Mouse (Mus musculus): Measurements from ENCODE around the gene Ascc1. TPM values are rescaled to one million over a fixed set of nuclear protein-coding genes. Genes with fewer than 3 reads are reported as not detected.

Gene Ascc1
- polyA plus RNA-seq, 1 experiment, result 25.4 TPM

DNA sequence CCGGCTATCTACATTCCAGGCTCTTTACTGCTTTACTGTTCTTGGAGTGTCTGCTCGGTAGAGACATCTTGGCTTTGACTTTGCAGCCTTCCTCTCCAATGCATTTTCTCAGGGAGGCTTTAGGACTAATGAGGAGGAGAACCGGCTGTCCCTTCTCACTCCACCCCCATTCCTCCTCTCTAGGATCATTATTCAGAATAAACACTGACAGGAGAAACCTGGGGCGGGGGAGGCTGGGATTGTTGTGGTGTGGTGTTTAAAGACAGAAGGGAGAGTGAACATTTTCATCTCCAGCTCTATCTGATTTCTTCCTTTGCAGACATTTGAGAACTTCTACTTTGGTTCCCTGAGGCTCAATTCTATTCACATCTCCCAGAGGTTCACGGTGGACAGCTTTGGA is 95.2 kb downstream of the Ascc1 start:
- peaks cover 6% of the 10 kb centered on the region for H3K4me1 ChIP-seq (ENCODE audit: control insufficient read depth, insufficient read depth, low read length)
- H3K27ac ChIP-seq (ENCODE audit: insufficient read depth, low read length), result no peak overlapping the region
- WGBS, result 89% methylated on average over 5 of the region's 5 CpGs
- DNase-seq, result no peak
- H3K27me3 ChIP-seq (ENCODE audit: control insufficient read depth, insufficient read depth, low read length), result no peaks in the 10 kb centered on the region
- TF ChIP-seq POLR2A (IDR thresholded peaks at IDR 0.05; ENCODE audit: borderline replicate concordance, insufficient read depth, low read length) (no peak), CTCF (IDR thresholded peaks at IDR 0.05; ENCODE audit: borderline replicate concordance, insufficient read depth, low read depth, low read length) (no peak)
- H3K4me3 ChIP-seq (replicated peaks; ENCODE audit: insufficient read depth, low read depth, low read length), result no peak overlapping the region

DNA sequence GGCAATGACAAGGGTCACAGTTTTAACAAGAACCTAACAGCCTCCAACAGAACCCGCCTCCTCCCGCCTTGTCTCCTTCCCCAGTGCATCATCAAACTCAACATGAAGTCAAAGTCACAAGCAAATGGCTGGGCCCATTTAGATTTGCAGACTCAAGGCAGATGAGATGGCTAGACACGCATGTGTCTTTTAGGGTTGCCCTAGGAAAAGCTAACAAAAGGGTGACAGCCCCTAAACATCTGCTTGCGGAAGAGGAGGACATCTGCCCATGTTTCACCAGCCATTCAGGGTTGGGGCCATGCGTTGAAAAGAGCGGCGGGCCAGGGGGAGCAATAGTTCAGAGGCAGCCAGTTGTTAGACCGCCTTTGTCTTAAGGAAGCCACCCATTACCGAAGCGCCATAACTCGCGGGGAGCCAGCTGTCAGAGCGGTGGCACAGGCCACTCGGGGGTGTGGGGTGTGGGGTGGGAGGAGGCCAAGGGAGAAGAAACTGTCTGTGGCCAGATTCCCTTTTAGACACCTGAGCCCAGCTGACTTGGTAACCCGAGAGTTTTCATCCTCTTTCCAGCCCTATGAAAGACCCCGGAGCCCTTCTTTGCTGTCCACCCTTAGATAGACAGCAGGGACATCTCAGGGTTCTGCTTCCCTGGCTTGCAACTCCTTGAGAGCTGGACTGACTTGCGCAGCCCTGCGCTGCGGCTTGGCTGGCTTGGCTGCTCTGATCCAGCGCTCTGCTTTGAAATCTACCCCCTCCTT is 103.0 kb downstream of the Ascc1 start:
- DNase-seq, result no peak
- H3K27ac ChIP-seq (ENCODE audit: insufficient read depth, low read length), result peak overlapping the region; percentile 96
- H3K4me3 ChIP-seq (replicated peaks; ENCODE audit: insufficient read depth, low read depth, low read length), result peak overlapping the region; percentile 99
- H3K4me1 ChIP-seq (ENCODE audit: control insufficient read depth, insufficient read depth, low read length), result peaks cover 9% of the 10 kb centered on the region
- WGBS, result 25% methylated on average over 20 of the region's 20 CpGs
- no peaks in the 10 kb centered on the region for H3K27me3 ChIP-seq (ENCODE audit: control insufficient read depth, insufficient read depth, low read length)
- no peak for TF ChIP-seq CTCF (IDR thresholded peaks at IDR 0.05; ENCODE audit: borderline replicate concordance, insufficient read depth, low read depth, low read length)
- no peak for TF ChIP-seq POLR2A (IDR thresholded peaks at IDR 0.05; ENCODE audit: borderline replicate concordance, insufficient read depth, low read length)

DNA sequence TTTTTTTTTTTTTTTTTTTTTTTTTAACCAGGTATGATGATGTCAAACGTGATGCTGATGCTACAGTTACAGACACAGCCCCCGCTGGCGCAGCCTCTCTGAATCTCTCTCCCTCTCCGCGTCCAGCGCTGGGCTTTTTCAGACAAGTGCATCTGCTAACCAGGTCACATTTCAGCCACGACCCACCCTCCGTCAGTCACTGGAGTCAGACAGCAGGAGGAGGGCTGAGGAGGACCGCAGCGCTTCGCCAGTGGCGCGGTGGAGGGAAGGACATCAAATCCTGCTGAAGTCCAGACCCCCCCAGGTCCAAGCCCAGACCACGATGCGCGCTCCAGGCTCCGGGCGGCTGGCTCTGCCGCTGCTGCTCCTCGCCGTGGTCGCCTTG is 103.5 kb downstream of the Ascc1 start, which contains the start of gene Spock2:
Spock2 (plus strand) TSS at position 74 of the 385 bp plus-strand sequence.
- under 1% methylated on average over 22 of the region's 22 CpGs for WGBS
- peak within 1 kb of the TSS; percentile 99 for H3K4me3 ChIP-seq (replicated peaks; ENCODE audit: insufficient read depth, low read depth, low read length)
- peak; percentile 83 to 86 for DNase-seq
- peaks cover 15% of the 10 kb centered on the region for H3K4me1 ChIP-seq (ENCODE audit: control insufficient read depth, insufficient read depth, low read length)
- no peak for TF ChIP-seq CTCF (IDR thresholded peaks at IDR 0.05; ENCODE audit: borderline replicate concordance, insufficient read depth, low read depth, low read length)
- peak; percentile 80 for TF ChIP-seq POLR2A (IDR thresholded peaks at IDR 0.05; ENCODE audit: borderline replicate concordance, insufficient read depth, low read length)
- peak within 1 kb of the TSS; percentile 96 for H3K27ac ChIP-seq (ENCODE audit: insufficient read depth, low read length)
- H3K27me3 ChIP-seq (ENCODE audit: control insufficient read depth, insufficient read depth, low read length), result no peaks in the 10 kb centered on the region

DNA sequence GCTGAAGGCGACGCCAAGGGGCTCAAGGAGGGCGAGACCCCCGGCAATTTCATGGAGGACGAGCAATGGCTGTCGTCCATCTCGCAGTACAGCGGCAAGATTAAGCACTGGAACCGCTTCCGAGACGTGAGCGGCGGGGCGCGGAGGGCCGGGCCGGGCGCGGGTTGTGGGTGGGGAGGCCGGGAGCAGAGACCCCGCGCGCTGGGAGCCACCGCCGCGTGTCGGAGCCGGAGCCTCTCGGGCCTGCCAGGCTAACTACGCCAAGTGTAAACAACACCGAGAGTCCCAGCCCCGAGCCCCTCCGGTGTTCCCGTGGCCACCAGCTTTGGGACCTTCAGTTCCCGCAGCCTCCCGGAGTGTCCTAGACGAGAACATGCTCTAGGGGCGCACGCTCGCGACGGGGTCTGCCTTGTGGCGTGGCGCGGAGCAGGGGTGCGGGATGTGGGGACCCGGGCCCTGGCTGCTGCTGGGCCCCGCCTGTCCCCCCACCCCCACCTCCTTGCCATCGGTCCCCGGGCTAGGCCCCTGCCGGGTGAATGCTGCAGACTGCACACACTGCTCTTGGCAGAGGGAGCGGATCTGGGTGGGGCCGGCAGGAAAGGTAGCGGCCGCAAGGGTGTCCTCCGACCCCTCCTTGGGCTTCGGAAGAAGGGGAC is 104.1 kb downstream of the Ascc1 start:
- peaks cover 20% of the 10 kb centered on the region for H3K4me1 ChIP-seq (ENCODE audit: control insufficient read depth, insufficient read depth, low read length)

DNA sequence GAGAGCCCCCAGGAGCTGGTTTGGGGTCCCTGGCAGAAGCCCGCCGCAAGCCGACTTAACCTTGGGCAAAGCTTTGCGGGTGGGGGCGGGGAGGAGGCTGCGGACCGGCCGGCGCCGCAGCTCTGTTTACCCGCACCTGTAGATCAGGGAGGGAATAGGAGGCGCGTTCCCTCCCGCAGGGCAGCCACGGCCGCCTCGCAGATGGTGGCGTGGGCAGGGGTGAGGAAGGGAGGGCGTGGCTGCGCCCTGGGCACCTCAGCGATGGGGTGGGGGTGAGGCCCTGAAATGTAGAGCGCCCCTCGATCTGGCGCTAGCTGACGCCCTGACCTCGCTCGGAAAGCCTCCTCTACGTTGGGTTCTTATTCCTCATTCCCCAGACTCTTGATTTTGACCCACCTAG is 104.8 kb downstream of the Ascc1 start:
- DNase-seq, result peak; percentile 81 to 84

More for the DNA sequence above, 104.1 kb downstream of the Ascc1 start:
- TF ChIP-seq POLR2A (IDR thresholded peaks at IDR 0.05; ENCODE audit: borderline replicate concordance, insufficient read depth, low read length) (no peak), CTCF (IDR thresholded peaks at IDR 0.05; ENCODE audit: borderline replicate concordance, insufficient read depth, low read depth, low read length) (no peak; the same call in 1 of the 2 replicates)
- no peaks in the 10 kb centered on the region for H3K27me3 ChIP-seq (ENCODE audit: control insufficient read depth, insufficient read depth, low read length)
- H3K27ac ChIP-seq (ENCODE audit: insufficient read depth, low read length), result peak overlapping the region; percentile 96
- DNase-seq, result peak; percentile 68 to 78
- H3K4me3 ChIP-seq (replicated peaks; ENCODE audit: insufficient read depth, low read depth, low read length), result peak overlapping the region; percentile 99
- WGBS, result under 1% methylated on average over 57 of the region's 57 CpGs

DNA sequence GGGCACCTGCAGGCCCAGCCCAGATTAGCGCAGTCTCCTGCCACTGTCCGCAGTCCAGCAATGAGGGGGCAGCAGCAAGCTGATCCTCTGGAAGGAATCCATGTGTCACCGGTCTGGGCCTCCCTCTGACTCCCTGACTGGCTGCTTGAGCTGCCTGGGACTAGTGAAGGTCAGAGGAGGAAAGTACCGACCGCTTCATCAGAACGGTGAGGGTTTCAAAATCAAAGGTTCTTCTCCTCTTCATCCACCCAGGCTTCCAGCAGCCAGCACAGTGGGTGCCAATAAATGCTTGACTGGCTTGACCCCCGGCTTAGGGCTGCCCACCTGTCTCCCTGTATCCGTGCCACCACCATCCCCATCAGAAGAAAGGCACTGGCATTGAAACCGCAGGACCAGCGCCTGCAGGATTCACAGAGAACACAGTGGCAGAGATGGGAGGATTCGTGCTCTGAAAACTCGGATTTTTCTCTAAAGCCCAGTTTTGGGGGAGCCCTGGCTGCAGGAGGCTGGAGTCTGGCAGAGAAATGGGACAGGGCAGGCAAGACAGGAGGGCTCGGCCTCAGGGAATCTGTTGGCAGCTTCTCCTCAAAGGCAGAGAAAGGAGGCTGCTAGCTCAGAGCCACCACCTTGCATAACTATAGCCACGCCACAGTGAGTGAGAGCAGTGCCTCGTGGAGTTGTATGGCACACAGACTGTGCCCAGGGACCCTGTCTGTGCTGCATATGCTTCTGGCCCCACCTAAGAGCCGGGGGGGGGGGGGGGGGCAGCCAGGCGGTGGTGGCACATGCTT is 105.9 kb downstream of the Ascc1 start:
- DNase-seq, result peak; percentile 82
- Histone ChIP-seq H3K4me1 (ENCODE audit: control insufficient read depth, insufficient read depth, low read length) (peaks cover 32% of the 10 kb centered on the region), H3K27me3 (ENCODE audit: control insufficient read depth, insufficient read depth, low read length) (no peaks in the 10 kb centered on the region), H3K4me3 (replicated peaks; ENCODE audit: insufficient read depth, low read depth, low read length) (peak overlapping the region; percentile 99), H3K27ac (ENCODE audit: insufficient read depth, low read length) (peak overlapping the region; percentile 96)
- TF ChIP-seq CTCF (IDR thresholded peaks at IDR 0.05; ENCODE audit: borderline replicate concordance, insufficient read depth, low read depth, low read length) (no peak), POLR2A (IDR thresholded peaks at IDR 0.05; ENCODE audit: borderline replicate concordance, insufficient read depth, low read length) (no peak)
- 8% methylated on average over 17 of the region's 17 CpGs for WGBS

More for the DNA sequence above, 104.8 kb downstream of the Ascc1 start:
- TF ChIP-seq POLR2A (IDR thresholded peaks at IDR 0.05; ENCODE audit: borderline replicate concordance, insufficient read depth, low read length) (0 out of 2 replicates have a peak, but pooled peaks have one; percentile 18), CTCF (IDR thresholded peaks at IDR 0.05; ENCODE audit: borderline replicate concordance, insufficient read depth, low read depth, low read length) (no peak)
- H3K4me1 ChIP-seq (ENCODE audit: control insufficient read depth, insufficient read depth, low read length), result peaks cover 23% of the 10 kb centered on the region
- H3K27ac ChIP-seq (ENCODE audit: insufficient read depth, low read length), result peak overlapping the region; percentile 96
- peak overlapping the region; percentile 99 for H3K4me3 ChIP-seq (replicated peaks; ENCODE audit: insufficient read depth, low read depth, low read length)
- 2% methylated on average over 28 of the region's 28 CpGs for WGBS
- H3K27me3 ChIP-seq (ENCODE audit: control insufficient read depth, insufficient read depth, low read length), result no peaks in the 10 kb centered on the region

DNA sequence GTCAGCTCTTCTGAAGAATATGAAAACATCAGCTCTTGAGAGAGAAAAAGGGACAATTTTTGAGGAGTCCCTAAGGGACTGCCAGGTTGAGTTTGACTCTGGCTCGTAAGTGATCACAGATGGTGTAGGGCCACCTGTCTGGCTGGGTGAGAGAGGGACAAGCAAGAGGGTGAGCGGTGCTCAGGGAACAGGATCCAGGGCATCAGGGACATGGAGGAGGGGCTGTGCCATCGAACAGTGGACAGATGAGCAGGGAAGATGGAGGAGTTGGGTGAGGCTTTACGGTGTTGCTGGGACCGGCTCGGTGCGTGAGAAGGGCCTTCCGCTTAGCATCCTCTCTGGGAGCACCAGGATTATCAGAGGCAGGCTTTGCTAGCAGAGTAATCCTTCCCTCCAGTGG is 106.7 kb downstream of the Ascc1 start:
- Histone ChIP-seq H3K4me3 (replicated peaks; ENCODE audit: insufficient read depth, low read depth, low read length) (peak overlapping the region; percentile 42), H3K27me3 (ENCODE audit: control insufficient read depth, insufficient read depth, low read length) (no peaks in the 10 kb centered on the region), H3K27ac (ENCODE audit: insufficient read depth, low read length) (peak overlapping the region; percentile 96), H3K4me1 (ENCODE audit: control insufficient read depth, insufficient read depth, low read length) (peaks cover 39% of the 10 kb centered on the region)
- no peak for TF ChIP-seq POLR2A (IDR thresholded peaks at IDR 0.05; ENCODE audit: borderline replicate concordance, insufficient read depth, low read length)
- TF ChIP-seq CTCF (IDR thresholded peaks at IDR 0.05; ENCODE audit: borderline replicate concordance, insufficient read depth, low read depth, low read length), result no peak
- WGBS, result 12% methylated on average over 8 of the region's 8 CpGs
- DNase-seq, result peak; percentile 75 to 83
